Mouse (Mus musculus): ENCODE measurements around the gene Ncstn.

DNA sequence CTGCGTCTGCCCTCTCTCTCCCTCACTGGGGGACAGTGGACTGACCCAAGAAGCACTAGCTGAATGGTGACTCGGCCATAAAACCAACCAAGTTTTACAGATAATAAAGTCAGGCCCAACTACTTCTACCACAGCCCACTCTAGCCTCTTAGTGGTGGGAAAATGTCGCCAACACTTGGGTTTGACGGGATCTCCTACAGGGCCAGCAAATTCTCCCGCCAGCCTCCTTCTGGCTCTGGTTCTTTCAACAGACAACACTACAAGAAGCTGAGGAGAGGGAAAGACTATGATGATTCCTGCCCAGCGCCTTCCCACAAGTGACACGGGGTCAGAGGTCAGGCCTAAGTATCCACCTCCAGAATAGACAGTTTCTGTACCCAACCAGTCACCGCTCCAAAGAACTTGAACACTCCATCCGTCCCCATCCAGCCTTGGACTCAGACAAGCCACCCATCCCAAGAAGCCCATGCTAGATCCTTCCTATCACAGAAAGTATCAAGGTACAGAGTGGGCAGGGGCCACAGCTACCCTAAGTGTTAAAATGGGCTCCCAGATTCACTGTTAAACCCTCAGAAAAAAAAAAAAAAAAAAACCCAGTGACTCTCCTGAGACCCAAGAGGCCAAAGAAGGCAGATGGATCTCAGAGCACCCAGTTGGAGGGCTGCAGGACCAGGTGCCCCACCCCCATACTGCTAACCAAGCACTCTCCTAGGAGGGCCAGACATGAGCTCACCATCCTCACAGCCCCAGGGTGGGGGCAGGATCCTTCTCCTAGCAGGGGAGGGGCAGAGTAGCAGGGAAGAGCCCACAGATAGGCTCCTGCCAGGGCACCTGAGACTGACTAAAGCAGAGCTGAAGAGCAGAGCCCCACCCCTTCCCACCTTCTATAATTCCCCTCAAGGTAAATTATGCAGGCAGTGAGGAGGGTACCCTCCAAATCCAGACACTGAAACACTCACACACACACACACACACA is 64.0 kb downstream of the Ncstn start:
- TF ChIP-seq CTCF (conservative IDR thresholded peaks at IDR 0.05; ENCODE audit: insufficient read depth, insufficient read length, low read depth, low read length) (no peak), POLR2A (IDR thresholded peaks at IDR 0.05; ENCODE audit: low read depth, low read length) (no peak)
